Mouse (Mus musculus): ENCODE measurements at regions not wholly inside any gene's neighbourhood (a gene's known extent, or its start where the extent isn't known, plus 50 kb on each side); places are given as distances from the start of the nearest gene placed in this dataset.

DNA sequence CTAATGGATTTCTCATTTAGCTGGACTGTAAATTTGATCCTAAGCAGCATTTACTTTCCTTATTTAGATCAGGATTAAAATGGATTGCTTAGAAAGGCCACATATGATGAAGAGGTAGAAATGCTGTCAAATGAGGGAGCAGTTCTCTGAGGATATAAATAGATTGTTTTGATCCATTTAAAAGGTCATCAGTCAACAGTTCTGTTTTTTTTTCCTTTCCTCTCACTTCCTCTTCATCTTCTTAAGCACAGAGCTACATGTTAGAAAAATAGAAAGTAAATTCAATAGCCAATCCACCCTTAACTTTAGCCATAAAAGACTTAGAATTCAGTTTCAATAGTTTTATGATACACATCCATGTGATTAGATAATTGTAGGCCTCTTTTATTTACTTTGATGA, 971.5 kb upstream of the Cited2 start:
- DNase-seq = no peak

- no peak for DNase-seq
Observed at GRCm38 (mm10) chr10:16789641-16790243, 933.3 kb upstream of the Cited2 start.

DNA sequence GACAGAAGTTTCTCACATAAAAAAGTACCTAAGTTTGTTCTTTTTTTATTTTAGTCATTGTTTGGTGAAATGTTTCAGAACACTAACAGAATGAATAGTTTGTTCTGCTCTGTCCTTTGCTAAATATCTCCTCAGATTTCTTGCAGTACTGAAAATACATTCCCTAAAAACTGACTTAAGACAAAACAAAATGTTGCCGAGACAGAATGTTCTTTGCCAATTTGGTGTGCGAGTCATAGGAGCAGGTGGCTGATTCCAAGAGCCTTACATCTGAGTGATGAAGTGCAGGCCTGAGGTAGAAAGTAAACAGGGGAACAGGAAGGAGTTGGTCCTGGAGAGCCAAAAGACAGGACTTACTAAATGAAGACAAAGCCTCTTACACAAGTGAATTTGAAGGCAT, 919.0 kb upstream of the Cited2 start:
- no peak for DNase-seq

DNA sequence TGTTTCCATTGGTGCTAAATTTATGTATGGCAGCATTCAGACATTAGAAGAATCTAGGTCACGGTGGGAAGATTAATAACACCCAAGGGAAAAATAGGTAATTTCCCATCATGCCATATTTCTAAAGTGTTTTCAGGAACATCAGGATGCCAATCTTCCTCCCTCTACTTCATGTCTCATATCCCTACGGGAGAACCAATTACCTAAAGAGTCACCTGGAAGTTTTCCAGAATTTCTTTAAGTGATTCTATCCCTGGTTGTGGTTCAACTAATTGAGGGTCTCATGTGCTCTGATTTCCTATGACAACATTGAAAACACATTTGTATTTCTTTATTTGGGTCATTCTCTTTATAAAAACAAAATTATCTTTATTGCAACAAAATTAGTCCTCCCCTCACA, 912.3 kb upstream of the Cited2 start:
- no peak for DNase-seq

GRCm38 (mm10) chr10:16814013-16814412, 909.0 kb upstream of the Cited2 start:
- no peak for DNase-seq

DNA sequence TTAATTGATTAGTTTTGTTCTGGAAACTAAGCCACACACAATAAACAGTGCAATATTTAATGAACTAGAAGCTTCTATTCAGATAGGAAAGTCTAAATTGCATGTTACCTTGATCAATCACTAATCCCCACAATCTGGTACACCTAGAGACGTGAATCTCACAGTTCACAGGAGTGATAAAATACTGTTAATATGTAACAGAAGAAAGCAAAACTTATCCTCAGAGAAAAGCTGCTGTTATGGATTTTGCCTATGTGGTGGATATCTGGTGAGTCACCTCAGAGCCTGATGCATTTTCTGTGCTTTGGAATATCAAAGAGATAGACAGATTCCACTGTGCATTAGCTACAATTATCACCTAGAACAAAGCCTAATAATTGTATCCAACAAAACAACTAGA, 861.5 kb upstream of the Cited2 start:
- DNase-seq = no peak

GRCm38 (mm10) chr10:16866914-16867313, 856.1 kb upstream of the Cited2 start:
- no peak for DNase-seq

DNA sequence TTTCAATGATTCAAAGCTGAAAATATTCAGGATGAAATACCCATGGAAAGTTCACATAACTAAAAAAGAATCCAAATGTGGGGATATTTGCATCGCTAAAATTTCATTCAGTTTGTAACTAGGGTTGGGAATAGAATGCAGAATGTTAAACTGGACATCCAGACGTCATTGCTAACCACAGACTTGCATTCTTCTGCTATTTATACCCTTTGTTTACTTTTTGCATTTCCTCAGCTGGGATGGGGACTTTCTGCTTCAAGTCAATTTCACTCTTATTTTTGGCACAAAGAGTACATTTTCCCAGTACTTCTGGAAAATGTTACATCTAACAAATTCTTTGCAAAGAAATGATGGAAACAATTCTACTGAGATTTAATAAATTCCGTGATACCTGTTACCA, 848.9 kb upstream of the Cited2 start:
- no peak for DNase-seq

- no peak for DNase-seq
Observed at GRCm38 (mm10) chr10:16878197-16878596, 844.8 kb upstream of the Cited2 start.

GRCm38 (mm10) chr10:16893316-16893715, 829.7 kb upstream of the Cited2 start:
- DNase-seq = no peak

GRCm38 (mm10) chr10:16895332-16895731, 827.7 kb upstream of the Cited2 start:
- no peak for DNase-seq

DNA sequence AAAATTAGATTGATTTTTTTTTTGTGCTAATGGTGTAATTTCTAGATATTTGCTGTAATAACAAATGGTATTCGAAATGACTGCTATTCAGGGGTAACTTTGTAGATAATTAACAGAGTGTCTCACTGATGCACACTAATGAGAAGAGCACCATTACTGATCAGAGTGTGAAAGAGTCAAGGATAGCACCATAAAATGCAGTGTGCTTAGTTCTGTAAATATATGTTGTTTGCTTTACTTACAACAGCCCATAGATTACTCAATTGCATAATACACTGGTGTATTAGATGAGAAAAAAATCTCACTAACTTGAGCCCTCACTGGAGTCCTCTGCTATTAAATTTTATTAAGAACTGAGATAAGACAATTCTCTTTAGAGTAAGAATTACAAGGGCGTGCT, 800.1 kb upstream of the Cited2 start:
- no peak for DNase-seq

GRCm38 (mm10) chr10:16923851-16924250, 799.2 kb upstream of the Cited2 start:
- no peak for DNase-seq

- DNase-seq = no peak
Observed at GRCm38 (mm10) chr10:16937705-16938104, 785.3 kb upstream of the Cited2 start.

- no peak for DNase-seq
Observed at GRCm38 (mm10) chr10:16951636-16952035, 771.4 kb upstream of the Cited2 start.

- DNase-seq = no peak
Observed at GRCm38 (mm10) chr10:16960971-16961370, 762.0 kb upstream of the Cited2 start.

DNA sequence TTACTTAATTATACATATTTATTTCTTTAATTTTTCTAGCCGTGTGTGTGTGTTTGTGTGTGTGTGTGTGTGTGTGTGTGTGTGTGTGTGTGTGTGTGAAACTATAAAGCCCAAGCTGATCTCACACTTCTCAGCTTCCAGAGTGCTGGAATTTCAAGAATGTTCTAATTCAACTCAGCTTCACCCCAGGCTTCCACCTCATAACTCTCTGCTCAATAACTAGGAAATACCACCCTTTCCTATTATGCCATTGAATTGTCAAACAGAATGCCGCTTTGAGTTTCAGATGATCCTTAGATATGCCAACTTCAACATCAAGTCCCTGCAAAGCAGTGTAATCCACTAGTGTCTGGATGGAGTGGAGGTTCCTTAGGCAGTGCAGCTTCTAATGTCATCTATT, 760.6 kb upstream of the Cited2 start:
- no peak for DNase-seq

DNA sequence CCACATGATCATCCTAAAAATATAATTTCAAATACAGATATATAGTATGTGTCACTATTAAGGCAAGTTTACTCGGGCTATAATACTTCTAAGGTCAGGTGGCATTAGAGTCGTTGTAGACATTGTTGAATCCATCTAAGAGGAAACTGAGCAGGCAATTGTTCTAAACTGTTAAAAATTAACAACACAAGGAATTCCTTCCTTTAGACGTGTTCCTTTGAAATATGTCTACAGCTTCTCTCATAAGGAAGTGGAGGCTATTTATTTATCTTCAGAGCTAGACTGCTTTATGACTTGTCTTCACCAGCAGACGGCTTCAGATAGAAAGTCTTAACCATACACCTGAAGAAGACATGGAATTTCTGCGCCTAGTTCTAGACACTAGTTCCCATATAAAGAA, 744.2 kb upstream of the Cited2 start:
- no peak for DNase-seq

- no peak for DNase-seq
Observed at GRCm38 (mm10) chr10:16990227-16990626, 732.8 kb upstream of the Cited2 start.

DNA sequence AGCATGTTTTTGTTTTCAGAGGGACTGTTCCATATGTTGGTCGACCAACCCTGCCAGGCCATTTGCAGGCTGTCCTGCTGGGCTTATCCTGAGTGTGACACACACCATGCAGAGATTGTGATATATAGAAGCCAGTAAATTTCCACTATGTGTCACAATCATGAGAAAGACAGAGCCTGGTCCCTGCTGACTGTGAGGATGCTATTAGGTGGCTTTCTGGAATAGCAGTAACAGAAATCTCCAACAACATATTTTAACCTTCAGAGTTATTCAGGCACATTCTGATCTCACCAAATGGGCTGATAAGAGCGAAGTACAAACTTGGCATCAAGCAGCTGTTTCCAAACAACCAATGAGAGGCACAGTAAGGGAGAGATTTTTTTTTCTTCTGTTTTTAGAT, 729.2 kb upstream of the Cited2 start:
- no peak for DNase-seq

- peak; percentile 2 for DNase-seq
Observed at GRCm38 (mm10) chr10:16994526-16994925, 728.5 kb upstream of the Cited2 start.

DNA sequence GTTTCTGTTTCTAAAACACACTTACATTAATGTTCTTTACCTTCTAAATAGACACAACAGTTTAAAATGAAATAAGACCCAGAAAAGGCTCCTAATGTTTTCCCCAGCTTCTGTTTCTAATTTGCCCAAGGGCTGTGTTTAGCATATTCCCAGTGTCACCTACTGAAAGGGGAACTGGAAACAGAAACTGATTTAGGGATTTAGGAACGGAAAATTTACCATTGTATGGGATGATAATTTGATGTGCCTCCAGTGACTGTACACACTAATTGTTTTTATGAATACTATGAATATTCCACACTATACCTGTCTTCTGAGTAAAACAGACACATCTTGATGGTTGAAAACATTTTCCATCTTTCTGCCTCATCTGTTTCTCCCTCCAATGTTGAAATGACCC, 728.0 kb upstream of the Cited2 start:
- DNase-seq = no peak

- no peak for DNase-seq
Observed at GRCm38 (mm10) chr10:16996820-16997466, 726.1 kb upstream of the Cited2 start.

DNA sequence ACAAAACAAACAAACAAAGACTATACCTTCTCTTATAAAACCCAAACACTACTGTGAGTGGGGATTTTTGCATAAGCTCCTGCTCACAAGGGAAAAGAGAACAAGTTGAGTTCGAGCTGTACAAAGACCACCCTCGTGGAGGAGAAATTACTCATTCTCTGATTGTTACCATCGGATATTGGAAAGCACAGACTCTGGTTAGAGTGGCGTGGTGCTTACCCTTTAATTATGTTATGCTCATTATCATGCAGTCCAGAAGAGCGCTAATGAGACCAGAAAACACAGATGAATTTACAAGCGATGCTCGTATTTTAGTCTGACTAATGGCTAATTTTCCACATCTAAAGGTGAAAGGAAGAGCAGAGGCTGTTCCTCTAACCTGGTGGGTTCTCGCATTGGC, 721.7 kb upstream of the Cited2 start:
- DNase-seq = no peak

Measured in gastrocnemius, postnatal 10 days (tissue).